Mouse (Mus musculus): ENCODE results near the gene Btnl10. TPM values are rescaled to one million over a fixed set of nuclear protein-coding genes. Genes with fewer than 3 reads are reported as not detected.

Btnl10 gene
- polyA plus RNA-seq, 1 experiment from 2014 or later = not detected

GRCm38 (mm10) chr11:58969027-58969426 is 51.3 kb downstream of the Btnl10 start:
- H3K4me3 ChIP-seq (ENCODE audit: low read depth, low read length) = no peak overlapping the region
- 86% methylated on average over 8 of the region's 8 CpGs for WGBS
- no peaks in the 10 kb centered on the region for H3K27me3 ChIP-seq (ENCODE audit: control insufficient read depth, insufficient read depth, low read length)
- peaks cover 4% of the 10 kb centered on the region; the same call in 1 of the 2 replicates for H3K36me3 ChIP-seq (ENCODE audit: control insufficient read depth, insufficient read depth, low read length)
- H3K9ac ChIP-seq (ENCODE audit: low read length) = no peak overlapping the region
- no peak overlapping the region for H3K27ac ChIP-seq (ENCODE audit: low read depth, low read length)
- H3K4me1 ChIP-seq (ENCODE audit: control insufficient read depth, insufficient read depth, low read length) = 0 out of 2 replicates have a peak, but pooled peaks cover 5% of the 10 kb centered on the region
- DNase-seq (ENCODE audit: low spot score) (no peak), ATAC-seq (ENCODE audit: insufficient read depth, low FRiP score, low TSS enrichment) (no peak)
- H3K9me3 ChIP-seq (ENCODE audit: control insufficient read depth, low read length) = no peaks in the 10 kb centered on the region
- H3K4me2 ChIP-seq (ENCODE audit: low read depth) = no peak overlapping the region

DNA sequence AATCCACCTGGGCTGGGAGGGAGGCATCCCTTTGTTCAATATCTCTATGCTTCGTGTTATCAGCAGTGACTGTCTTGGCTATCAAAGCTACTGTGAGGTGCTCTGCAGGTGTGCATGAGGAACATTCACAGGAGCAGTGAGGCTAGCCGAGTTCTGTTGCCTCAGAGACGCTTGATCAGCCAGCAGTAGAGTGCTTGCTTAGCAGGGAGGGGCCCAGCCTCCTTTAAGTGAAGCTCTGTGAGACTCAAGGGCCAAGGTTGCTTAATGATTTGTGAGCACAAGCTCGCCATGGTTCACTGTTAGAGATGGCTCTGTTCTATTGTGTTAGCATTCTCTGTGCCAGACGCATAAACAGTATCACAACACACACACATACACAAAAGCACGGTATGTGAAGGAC is 52.0 kb downstream of the Btnl10 start:
- 87% methylated on average over 6 of the region's 6 CpGs for whole genome bisulfite sequencing
- peaks cover 4% of the 10 kb centered on the region; the same call in 1 of the 2 replicates for H3K36me3 ChIP-seq (ENCODE audit: control insufficient read depth, insufficient read depth, low read length)
- no peaks in the 10 kb centered on the region for H3K9me3 ChIP-seq (ENCODE audit: control insufficient read depth, low read length)
- DNase-seq (ENCODE audit: low spot score) (no peak), ATAC-seq (ENCODE audit: insufficient read depth, low FRiP score, low TSS enrichment) (no peak)
- no peak overlapping the region for H3K4me3 ChIP-seq (ENCODE audit: low read depth, low read length)
- H3K9ac ChIP-seq (ENCODE audit: low read length) = no peak overlapping the region
- no peak overlapping the region for H3K27ac ChIP-seq (ENCODE audit: low read depth, low read length)
- H3K27me3 ChIP-seq (ENCODE audit: control insufficient read depth, insufficient read depth, low read length) = no peaks in the 10 kb centered on the region
- 0 out of 2 replicates have a peak, but pooled peaks cover 4% of the 10 kb centered on the region for H3K4me1 ChIP-seq (ENCODE audit: control insufficient read depth, insufficient read depth, low read length)
- no peak overlapping the region for H3K4me2 ChIP-seq (ENCODE audit: low read depth)

DNA sequence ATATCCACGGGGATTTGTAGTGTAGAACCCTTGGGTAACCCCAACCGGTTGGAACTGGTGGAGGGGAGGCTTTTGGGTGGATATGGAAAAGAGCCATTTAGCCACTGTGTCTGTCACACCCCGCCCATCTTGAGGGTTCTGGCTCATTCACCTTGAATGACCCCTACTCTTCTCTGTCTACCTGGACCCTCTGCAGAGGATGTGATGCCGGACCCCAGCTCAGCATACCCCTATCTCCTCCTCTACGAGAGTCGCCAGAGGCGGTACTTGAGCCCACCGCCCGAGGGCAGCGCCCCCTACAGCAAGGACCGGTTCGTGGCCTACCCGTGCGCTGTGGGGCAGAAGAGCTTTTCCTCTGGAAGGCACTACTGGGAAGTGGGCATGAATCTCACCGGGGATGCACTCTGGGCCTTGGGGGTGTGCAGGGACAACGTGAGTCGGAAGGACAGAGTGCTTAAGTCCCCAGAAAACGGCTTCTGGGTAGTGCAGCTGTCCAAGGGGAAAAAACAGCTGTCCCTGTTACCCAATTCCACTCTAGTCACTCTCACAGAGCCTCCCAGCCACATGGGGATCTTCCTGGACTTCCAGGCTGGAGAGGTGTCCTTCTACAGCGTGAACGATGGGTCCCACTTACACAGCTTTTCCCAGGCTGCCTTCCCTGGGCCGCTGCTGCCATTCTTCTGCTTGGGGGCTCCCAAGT is 53.3 kb downstream of the Btnl10 start:
- Histone ChIP-seq H3K27ac (ENCODE audit: low read depth, low read length) (no peak overlapping the region), H3K36me3 (ENCODE audit: control insufficient read depth, insufficient read depth, low read length) (peaks cover 4% of the 10 kb centered on the region; the same call in 1 of the 2 replicates), H3K27me3 (ENCODE audit: control insufficient read depth, insufficient read depth, low read length) (no peaks in the 10 kb centered on the region), H3K4me1 (ENCODE audit: control insufficient read depth, insufficient read depth, low read length) (no peaks in the 10 kb centered on the region), H3K9me3 (ENCODE audit: control insufficient read depth, low read length) (no peaks in the 10 kb centered on the region), H3K4me3 (ENCODE audit: low read depth, low read length) (no peak overlapping the region), H3K4me2 (ENCODE audit: low read depth) (no peak overlapping the region), H3K9ac (ENCODE audit: low read length) (no peak overlapping the region)
- 88% methylated on average over 21 of the region's 21 CpGs for WGBS
- DNase-seq (ENCODE audit: low spot score) (no peak), ATAC-seq (ENCODE audit: insufficient read depth, low FRiP score, low TSS enrichment) (no peak)

GRCm38 (mm10) chr11:58971796-58972195 is 54.1 kb downstream of the Btnl10 start:
- no peaks in the 10 kb centered on the region for H3K27me3 ChIP-seq (ENCODE audit: control insufficient read depth, insufficient read depth, low read length)
- H3K4me1 ChIP-seq (ENCODE audit: control insufficient read depth, insufficient read depth, low read length) = peaks cover under 1% of the 10 kb centered on the region; the same call in 1 of the 2 replicates
- H3K36me3 ChIP-seq (ENCODE audit: control insufficient read depth, insufficient read depth, low read length) = peaks cover 4% of the 10 kb centered on the region; the same call in 1 of the 2 replicates
- WGBS = 96% methylated on average over 3 of the region's 3 CpGs
- H3K4me2 ChIP-seq (ENCODE audit: low read depth) = no peak overlapping the region
- H3K27ac ChIP-seq (ENCODE audit: low read depth, low read length) = no peak overlapping the region
- no peak for ATAC-seq (ENCODE audit: insufficient read depth, low FRiP score, low TSS enrichment)
- no peak overlapping the region for H3K9ac ChIP-seq (ENCODE audit: low read length)
- no peak overlapping the region for H3K4me3 ChIP-seq (ENCODE audit: low read depth, low read length)
- H3K9me3 ChIP-seq (ENCODE audit: control insufficient read depth, low read length) = no peaks in the 10 kb centered on the region
- DNase-seq (ENCODE audit: low spot score) = no peak

DNA sequence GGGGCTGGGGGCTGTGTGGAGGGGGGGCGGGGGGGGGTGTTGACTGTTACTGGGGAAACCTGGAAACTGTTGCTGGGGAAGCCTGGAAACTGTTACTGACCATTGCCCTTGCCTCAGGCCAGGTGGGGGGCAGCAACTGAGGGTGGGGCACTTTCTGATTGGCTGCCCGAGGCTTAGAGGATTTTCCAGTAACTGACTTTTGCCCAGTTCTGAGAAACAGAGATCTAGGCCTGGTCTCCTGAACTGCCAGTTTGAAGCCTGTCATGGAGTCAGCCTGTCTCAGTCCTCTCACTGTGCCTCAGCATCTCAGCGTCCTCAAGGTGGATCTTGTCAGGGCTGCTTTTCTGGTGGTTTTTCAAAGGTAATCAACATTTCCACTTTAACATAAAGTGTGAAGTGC is 56.7 kb downstream of the Btnl10 start:
- no peaks in the 10 kb centered on the region for H3K27me3 ChIP-seq (ENCODE audit: control insufficient read depth, insufficient read depth, low read length)
- no peak for DNase-seq (ENCODE audit: low spot score)
- no peaks in the 10 kb centered on the region for H3K9me3 ChIP-seq (ENCODE audit: control insufficient read depth, low read length)
- 89% methylated on average over 3 of the region's 3 CpGs for WGBS
- H3K4me1 ChIP-seq (ENCODE audit: control insufficient read depth, insufficient read depth, low read length) = peaks cover 13% of the 10 kb centered on the region
- H3K4me3 ChIP-seq (ENCODE audit: low read depth, low read length) = no peak overlapping the region
- ATAC-seq (ENCODE audit: insufficient read depth, low FRiP score, low TSS enrichment) = no peak
- H3K4me2 ChIP-seq (ENCODE audit: low read depth) = no peak overlapping the region
- no peak overlapping the region for H3K27ac ChIP-seq (ENCODE audit: low read depth, low read length)
- peaks cover 4% of the 10 kb centered on the region; the same call in 1 of the 2 replicates for H3K36me3 ChIP-seq (ENCODE audit: control insufficient read depth, insufficient read depth, low read length)
- no peak overlapping the region for H3K9ac ChIP-seq (ENCODE audit: low read length)

Small RNA genes within 50 kb of the gene (microRNA-seq; reads per million reads assigned to microRNA genes)
- not detected for gene Gm44313

Other genes with a start within 250 kb of the Btnl10 start
- gene Olfr320, start 236.8 kb upstream of the Btnl10 start, polyA plus RNA-seq (2014; fragmentation: Nextera tagmentation; extraction: Ambion mirVana) = not detected in 2 replicates
- gene Olfr319, start 218.7 kb upstream of the Btnl10 start, polyA plus RNA-seq (2014; fragmentation: Nextera tagmentation; extraction: Ambion mirVana) = not detected in 2 replicates
- gene Olfr318, start 193.9 kb upstream of the Btnl10 start, polyA plus RNA-seq (2014; fragmentation: Nextera tagmentation; extraction: Ambion mirVana) = not detected in 2 replicates
- gene Olfr317, start 178.7 kb upstream of the Btnl10 start, polyA plus RNA-seq (2014; fragmentation: Nextera tagmentation; extraction: Ambion mirVana) = not detected in 2 replicates
- not detected in 2 replicates for gene Olfr316, start 165.2 kb upstream of the Btnl10 start, polyA plus RNA-seq (2014; fragmentation: Nextera tagmentation; extraction: Ambion mirVana)
- gene Olfr315, start 144.7 kb upstream of the Btnl10 start, polyA plus RNA-seq (2014; fragmentation: Nextera tagmentation; extraction: Ambion mirVana) = not detected in 2 replicates
- gene Olfr314, start 135.0 kb upstream of the Btnl10 start, polyA plus RNA-seq (2014; fragmentation: Nextera tagmentation; extraction: Ambion mirVana) = not detected in 2 replicates
- gene Fam183b, start 115.9 kb upstream of the Btnl10 start, polyA plus RNA-seq (2014; fragmentation: Nextera tagmentation; extraction: Ambion mirVana) = 6.3 and 6.8 TPM in 2 replicates
- not detected in 2 replicates for gene Olfr313, start 102.9 kb upstream of the Btnl10 start, polyA plus RNA-seq (2014; fragmentation: Nextera tagmentation; extraction: Ambion mirVana)
- gene Olfr312, start 88.7 kb upstream of the Btnl10 start, polyA plus RNA-seq (2014; fragmentation: Nextera tagmentation; extraction: Ambion mirVana) = not detected in 2 replicates
- gene Olfr311, start 78.7 kb upstream of the Btnl10 start, polyA plus RNA-seq (2014; fragmentation: Nextera tagmentation; extraction: Ambion mirVana) = not detected in 2 replicates
- gene Gm12258, start 70.8 kb upstream of the Btnl10 start, polyA plus RNA-seq (2014; fragmentation: Nextera tagmentation; extraction: Ambion mirVana) = 16.0 and 19.9 TPM in 2 replicates
- 11.0 and 13.0 TPM in 2 replicates for gene 2810021J22Rik, start 50.7 kb upstream of the Btnl10 start, polyA plus RNA-seq (2014; fragmentation: Nextera tagmentation; extraction: Ambion mirVana)
- gene Zfp39, start 13.7 kb upstream of the Btnl10 start, polyA plus RNA-seq (2014; fragmentation: Nextera tagmentation; extraction: Ambion mirVana) = 6.1 and 7.2 TPM in 2 replicates
- 460 and 493 TPM in 2 replicates for gene Rnf187, start 21.0 kb downstream of the Btnl10 start, polyA plus RNA-seq (2014; fragmentation: Nextera tagmentation; extraction: Ambion mirVana)
- 75.5 and 84.8 TPM in 2 replicates for gene Hist3h2ba, start 31.0 kb downstream of the Btnl10 start, polyA plus RNA-seq (2014; fragmentation: Nextera tagmentation; extraction: Ambion mirVana)
- gene Hist3h2a, start 36.8 kb downstream of the Btnl10 start, polyA plus RNA-seq (2014; fragmentation: Nextera tagmentation; extraction: Ambion mirVana) = 56.3 and 61.4 TPM in 2 replicates
- gene Trim17, start 36.8 kb downstream of the Btnl10 start, polyA plus RNA-seq (2014; fragmentation: Nextera tagmentation; extraction: Ambion mirVana) = 0.74 and 0.88 TPM in 2 replicates
- 19.5 and 20.8 TPM in 2 replicates for gene Trim11, start 60.2 kb downstream of the Btnl10 start, polyA plus RNA-seq (2014; fragmentation: Nextera tagmentation; extraction: Ambion mirVana)
- gene Obscn, start 218.5 kb downstream of the Btnl10 start, polyA plus RNA-seq (2014; fragmentation: Nextera tagmentation; extraction: Ambion mirVana) = 0.88 and 1.1 TPM in 2 replicates
- 1.7 and 2.6 TPM in 2 replicates for gene Iba57, start 245.8 kb downstream of the Btnl10 start, polyA plus RNA-seq (2014; fragmentation: Nextera tagmentation; extraction: Ambion mirVana)

Data from neural tube, embryonic 11.5 days (tissue).